Mouse (Mus musculus): Measurements from ENCODE around the gene Mnat1. TPM values are rescaled to one million over a fixed set of nuclear protein-coding genes. Genes with fewer than 3 reads are reported as not detected.

The Mnat1 gene
- polyA plus RNA-seq, 1 experiment, result 5.2 TPM

GRCm38 (mm10) chr12:73317706-73318686 lies 194.5 kb downstream of the Mnat1 start:
- TF ChIP-seq POLR2A (IDR thresholded peaks at IDR 0.05; ENCODE audit: borderline replicate concordance, control insufficient read depth, low read depth, low read length) (no peak), CTCF (IDR thresholded peaks at IDR 0.05; ENCODE audit: control insufficient read depth, insufficient read depth, low read length) (no peak)
- WGBS, result 64% methylated on average over 7 of the region's 7 CpGs
- no peak overlapping the region for H3K27ac ChIP-seq (ENCODE audit: control insufficient read depth, insufficient read depth, low read depth, low read length, poor library complexity)
- H3K4me1 ChIP-seq (ENCODE audit: control insufficient read depth, insufficient read depth, low read length), result no peaks in the 10 kb centered on the region; the same call in 1 of the 2 replicates
- no peak overlapping the region for H3K4me3 ChIP-seq (replicated peaks; ENCODE audit: control insufficient read depth, low read depth, low read length)

Other genes starting within 250 kb of the Mnat1 start
- not detected in 2 replicates for gene Six6, start 183.8 kb upstream of the Mnat1 start, polyA plus RNA-seq (2011; ENCODE audit: insufficient read depth, insufficient read length, low replicate concordance, missing spikeins)
- gene 4930447C04Rik, start 182.9 kb upstream of the Mnat1 start, polyA plus RNA-seq (2011; ENCODE audit: insufficient read depth, insufficient read length, low replicate concordance, missing spikeins), result 0.99 and 2.3 TPM in 2 replicates
- 2.7 and 4.1 TPM in 2 replicates for gene Six1, start 69.8 kb upstream of the Mnat1 start, polyA plus RNA-seq (2011; ENCODE audit: insufficient read depth, insufficient read length, low replicate concordance, missing spikeins)
- 0.14 and 2.0 TPM in 2 replicates for gene Six4, start 10.3 kb upstream of the Mnat1 start, polyA plus RNA-seq (2011; ENCODE audit: insufficient read depth, insufficient read length, low replicate concordance, missing spikeins)
- 4.4 and 13.1 TPM in 2 replicates for gene Trmt5, start 163.0 kb downstream of the Mnat1 start, polyA plus RNA-seq (2011; ENCODE audit: insufficient read depth, insufficient read length, low replicate concordance, missing spikeins)
- 3.9 and 6.3 TPM in 2 replicates for gene Slc38a6, start 163.1 kb downstream of the Mnat1 start, polyA plus RNA-seq (2011; ENCODE audit: insufficient read depth, insufficient read length, low replicate concordance, missing spikeins)

Data from bone marrow, adult 2 months (tissue).